Mouse (Mus musculus) stomach, embryonic 16.5 days (tissue): ENCODE data around the gene Pmm1. TPM values are rescaled to one million over a fixed set of nuclear protein-coding genes. Genes with fewer than 3 reads are reported as not detected.

Experiments used
- ATAC-seq: fragments of 200-750 bp; cut with Nextera tagmentation; 2 replicates; pipeline ENCODE4 v1.8.0; 2017; ENCODE audit warnings: moderate number of reproducible peaks, moderate TSS enrichment; ENCODE audit not compliant: insufficient read depth, low FRiP score
- H3K27ac ChIP-seq: fragments of 300-500 bp; sonication (generic); 2 replicates; pipeline ENCODE4 v1.5.1; 2014; ENCODE audit warnings: low read length
- H3K27me3 ChIP-seq: fragments of 300-500 bp; sonication (generic); 2 replicates; pipeline ENCODE4 v1.6.1; 2014; ENCODE audit warnings: low read length, control low read depth, mixed read lengths; ENCODE audit not compliant: control insufficient read depth, insufficient read depth
- H3K36me3 ChIP-seq: fragments of 300-500 bp; sonication (generic); 2 replicates; pipeline ENCODE4 v1.6.1; 2014; ENCODE audit warnings: low read length; ENCODE audit not compliant: control insufficient read depth, insufficient read depth
- H3K4me1 ChIP-seq: fragments of 300-500 bp; sonication (generic); 2 replicates; pipeline ENCODE4 v1.6.1; 2014; ENCODE audit warnings: low read length, control low read depth, mixed read lengths; ENCODE audit not compliant: control insufficient read depth, insufficient read depth
- H3K4me2 ChIP-seq: fragments of 300-500 bp; sonication (generic); 2 replicates; pipeline ENCODE4 v1.6.1; 2014; ENCODE audit warnings: low read depth, low read length, mixed read lengths
- H3K4me3 ChIP-seq: fragments of 300-500 bp; sonication (generic); replicated peaks from 2 replicates; pipeline ENCODE4 v1.5.1; 2014; ENCODE audit warnings: mild to moderate bottlenecking, low read length
- H3K9ac ChIP-seq: fragments of 300-500 bp; sonication (generic); 2 replicates; pipeline ENCODE4 v1.6.1; 2014; ENCODE audit warnings: low read length
- H3K9me3 ChIP-seq: fragments of 300-500 bp; sonication (generic); replicated peaks from 2 replicates; pipeline ENCODE4 v1.6.1; 2016; ENCODE audit warnings: low read length, control low read depth; ENCODE audit not compliant: control insufficient read depth
- WGBS: fragments of 180-500 bp; shearing (Covaris S2); extraction: QIAGEN DNeasy Blood & Tissue Kit; methylation state at CpG from one replicate; pipeline ENCODE4 v1.1.7; 2014; 5-methylcytosine and 5-hydroxymethylcytosine counted together
- polyA plus RNA-seq: library from polyadenylated mRNA; unstranded; fragments of >200 nt; fragmentation: Nextera tagmentation; extraction: Ambion mirVana; gene quantifications from 2 replicates; pipeline ENCODE4 v1.2.1, GENCODE M21; 2015

Gene Pmm1
- polyA plus RNA-seq, 1 experiment from 2014 or later = 31.5 TPM

DNA sequence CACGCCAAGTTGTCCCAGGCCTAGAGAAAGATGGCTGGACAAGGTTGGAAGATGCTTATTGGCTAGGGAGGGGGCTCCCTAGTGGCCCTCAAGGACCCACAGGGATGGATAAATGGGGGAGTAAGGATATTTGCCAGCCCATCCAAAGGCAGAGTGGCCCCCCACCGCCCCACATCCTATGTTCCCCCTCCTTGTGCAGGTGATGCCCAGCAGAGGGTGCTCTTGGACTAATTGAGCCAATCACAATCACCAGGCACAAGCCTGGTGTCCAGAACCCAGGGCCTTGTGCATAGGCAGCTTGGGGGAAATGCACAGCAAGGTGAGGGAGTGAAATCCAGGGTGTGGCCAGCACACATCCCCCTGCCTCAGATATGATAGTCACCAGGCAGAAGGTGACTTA, 22.5 kb downstream of the Pmm1 start:
- Histone ChIP-seq H3K4me2 (no peak overlapping the region), H3K9ac (peak overlapping the region; percentile 63), H3K36me3 (no peaks in the 10 kb centered on the region), H3K4me1 (peaks cover 22% of the 10 kb centered on the region), H3K27ac (no peak overlapping the region), H3K4me3 (peak overlapping the region; percentile 55), H3K27me3 (peaks cover 4% of the 10 kb centered on the region; the same call in 1 of the 2 replicates), H3K9me3 (no peaks in the 10 kb centered on the region)
- ATAC-seq = 0 out of 2 replicates have a peak, but pooled peaks have one; percentile 34
- 34% methylated on average over 2 of the region's 2 CpGs for WGBS

- WGBS = 8% methylated on average over 19 of the region's 19 CpGs
- peaks cover 28% of the 10 kb centered on the region for H3K4me1 ChIP-seq
- peak overlapping the region; percentile 53 for H3K4me2 ChIP-seq
- no peaks in the 10 kb centered on the region for H3K9me3 ChIP-seq
- no peaks in the 10 kb centered on the region for H3K36me3 ChIP-seq
- peaks cover 4% of the 10 kb centered on the region; the same call in 1 of the 2 replicates for H3K27me3 ChIP-seq
- peak; percentile 1; the same call in 1 of the 2 replicates for ATAC-seq
- H3K27ac ChIP-seq = peak overlapping the region; percentile 78
- peak overlapping the region; percentile 63 for H3K9ac ChIP-seq
- H3K4me3 ChIP-seq = peak overlapping the region; percentile 55
Measured at GRCm38 (mm10) chr15:81937098-81937972, 23.4 kb downstream of the Pmm1 start.

DNA sequence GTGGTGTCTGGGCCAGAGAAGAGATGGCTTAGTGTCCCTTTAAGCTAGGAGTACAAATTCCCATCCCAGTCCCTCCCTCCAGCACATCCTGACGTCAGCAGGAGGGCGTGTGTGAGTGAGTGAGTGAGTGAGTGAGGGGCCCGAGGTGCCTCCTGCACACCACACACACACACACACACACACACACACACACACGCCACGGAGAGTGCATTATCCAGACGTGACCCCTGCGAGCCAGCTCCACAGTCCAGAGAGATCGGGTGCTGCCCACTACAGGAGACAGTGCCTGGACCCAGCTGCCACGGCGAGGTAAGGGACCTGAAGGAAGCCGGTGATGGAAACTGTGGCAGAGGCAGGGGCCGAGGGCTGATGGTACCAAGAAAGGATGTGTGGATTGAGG, 24.1 kb downstream of the Pmm1 start, which contains the start of gene Csdc2:
Csdc2 (plus strand) TSS at position 81 of the 400 bp plus-strand sequence.
- peak within 1 kb of the TSS; percentile 53 for H3K4me2 ChIP-seq
- peak within 1 kb of the TSS; percentile 78 for H3K27ac ChIP-seq
- ATAC-seq = peak; percentile 68
- 2% methylated on average over 12 of the region's 12 CpGs for WGBS
- H3K4me3 ChIP-seq = peak within 1 kb of the TSS; percentile 55
- H3K36me3 ChIP-seq = no peaks in the 10 kb centered on the region
- peak within 1 kb of the TSS; percentile 63 for H3K9ac ChIP-seq
- no peaks in the 10 kb centered on the region for H3K9me3 ChIP-seq
- H3K27me3 ChIP-seq = peaks cover 4% of the 10 kb centered on the region; the same call in 1 of the 2 replicates
- peaks cover 28% of the 10 kb centered on the region for H3K4me1 ChIP-seq

DNA sequence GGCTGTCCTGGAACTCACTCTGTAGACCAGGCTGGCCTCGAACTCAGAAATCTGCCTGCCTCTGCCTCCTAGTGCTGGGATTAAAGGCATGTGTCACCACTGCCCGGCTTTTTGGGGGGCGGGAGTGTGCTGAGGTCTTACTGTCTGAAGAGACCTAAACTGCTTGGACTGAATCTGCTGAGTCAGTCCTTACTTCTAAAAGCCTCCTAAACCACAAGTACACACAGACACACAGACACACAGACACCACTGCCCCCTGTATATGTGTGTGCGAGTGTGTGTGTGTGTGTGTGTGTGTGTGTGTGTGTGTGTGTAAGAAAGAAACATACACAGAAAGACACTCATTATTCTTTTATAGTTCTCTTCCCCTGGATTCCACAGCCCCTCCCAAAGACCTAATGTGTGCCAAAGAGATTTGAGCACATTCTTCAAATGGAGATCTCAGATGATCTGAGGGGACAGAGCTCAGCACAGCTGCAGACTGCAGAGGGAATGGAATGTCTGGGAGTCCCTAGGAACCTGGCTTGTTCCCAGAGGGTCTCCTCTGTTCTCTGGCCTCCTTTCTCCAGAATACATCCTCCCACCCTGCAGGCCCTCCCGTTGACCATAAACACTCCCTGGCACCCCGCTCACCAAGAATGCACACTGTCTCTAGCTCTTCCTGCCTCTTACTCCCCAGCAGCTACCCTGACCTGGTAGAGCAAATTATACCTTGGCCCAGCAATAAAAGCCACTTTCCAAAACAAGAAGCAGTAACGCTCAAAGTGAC, 24.7 kb downstream of the Pmm1 start:
- Histone ChIP-seq H3K9me3 (no peaks in the 10 kb centered on the region), H3K27me3 (peaks cover 4% of the 10 kb centered on the region; the same call in 1 of the 2 replicates), H3K27ac (peak overlapping the region; percentile 78), H3K36me3 (no peaks in the 10 kb centered on the region), H3K9ac (peak overlapping the region; percentile 63), H3K4me1 (peaks cover 28% of the 10 kb centered on the region), H3K4me2 (peak overlapping the region; percentile 53), H3K4me3 (peak overlapping the region; percentile 55)
- WGBS = 44% methylated on average over 7 of the region's 7 CpGs
- peak; percentile 10; the same call in 1 of the 2 replicates for ATAC-seq

DNA sequence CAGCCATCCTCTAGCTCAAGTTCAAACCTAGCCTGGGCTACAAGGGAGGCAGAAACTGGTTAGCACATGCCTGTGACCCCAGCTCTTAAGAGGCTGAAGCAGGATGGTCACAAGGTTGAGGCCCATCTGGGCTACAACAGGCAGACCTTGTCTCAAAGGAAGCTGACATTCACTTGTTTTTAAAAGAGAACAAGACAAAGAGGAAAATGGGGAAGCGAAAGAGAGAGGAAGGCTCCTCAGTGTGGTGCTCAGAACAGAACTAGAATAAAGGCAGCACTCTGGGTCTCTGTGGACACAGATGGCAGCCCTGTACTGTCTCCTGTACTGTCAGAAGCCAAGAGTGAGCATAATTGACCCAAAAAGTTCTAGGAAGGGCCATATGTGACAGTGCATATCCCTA, 26.7 kb downstream of the Pmm1 start:
- H3K36me3 ChIP-seq = no peaks in the 10 kb centered on the region
- peaks cover 28% of the 10 kb centered on the region for H3K4me1 ChIP-seq
- H3K27ac ChIP-seq = no peak overlapping the region
- ATAC-seq = no peak
- H3K4me3 ChIP-seq = no peak overlapping the region
- H3K9ac ChIP-seq = no peak overlapping the region
- peaks cover 4% of the 10 kb centered on the region; the same call in 1 of the 2 replicates for H3K27me3 ChIP-seq
- WGBS = 97% methylated on average over 1 of the region's 1 CpGs
- H3K4me2 ChIP-seq = no peak overlapping the region
- no peaks in the 10 kb centered on the region for H3K9me3 ChIP-seq

DNA sequence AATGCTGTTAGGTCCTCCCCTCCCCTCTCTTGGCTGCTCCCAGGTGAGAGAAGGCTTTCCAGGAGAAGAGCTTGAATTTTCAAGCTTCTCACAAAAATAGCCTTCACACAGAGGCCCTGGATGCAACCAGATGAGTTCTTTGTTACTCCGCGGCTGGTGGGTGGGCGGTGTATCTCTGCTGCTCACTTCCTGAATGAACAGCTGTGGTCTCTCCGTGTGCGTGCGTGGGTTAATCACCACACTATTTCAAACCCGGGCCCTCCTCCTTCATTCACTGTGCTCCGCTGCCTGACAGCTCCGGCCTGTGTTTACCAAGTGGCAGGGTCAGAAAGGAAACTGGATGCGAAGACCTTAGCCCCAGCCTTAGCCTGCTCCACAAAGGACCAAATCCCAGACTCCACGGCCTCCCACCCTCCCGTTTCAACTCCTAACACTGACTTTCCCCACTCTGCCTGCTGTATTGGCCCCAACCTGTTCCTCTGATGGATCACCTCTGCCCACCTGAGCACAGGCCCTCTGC, 27.7 kb downstream of the Pmm1 start:
- H3K27ac ChIP-seq = peak overlapping the region; percentile 61; the same call in 1 of the 2 replicates

DNA sequence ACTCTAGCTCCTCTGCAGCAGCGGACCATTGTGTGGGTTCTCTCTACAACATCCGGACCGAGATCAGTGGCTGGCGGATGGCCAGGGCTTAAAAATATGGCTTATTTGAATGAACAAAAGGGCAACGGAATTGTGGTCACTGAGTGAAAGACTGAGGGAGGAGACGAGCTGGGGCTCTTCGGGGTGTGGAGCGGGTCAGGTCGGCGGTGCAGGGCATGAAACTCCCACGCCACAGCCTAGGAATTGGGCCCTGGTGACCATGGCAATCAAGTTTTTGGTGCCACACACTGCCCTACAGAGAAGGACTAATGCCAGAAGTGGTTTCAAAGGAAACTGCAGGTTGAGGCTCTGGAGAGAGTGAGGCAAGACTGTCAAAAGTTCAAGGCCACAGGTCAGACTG, 32.5 kb downstream of the Pmm1 start:
- H3K27ac ChIP-seq = no peak overlapping the region
- H3K4me2 ChIP-seq = no peak overlapping the region
- H3K4me3 ChIP-seq = no peak overlapping the region
- no peak overlapping the region for H3K9ac ChIP-seq
- H3K36me3 ChIP-seq = no peaks in the 10 kb centered on the region
- H3K27me3 ChIP-seq = no peaks in the 10 kb centered on the region
- H3K4me1 ChIP-seq = peaks cover 19% of the 10 kb centered on the region
- H3K9me3 ChIP-seq = no peaks in the 10 kb centered on the region
- ATAC-seq = no peak
- WGBS = 48% methylated on average over 11 of the region's 11 CpGs

More for the DNA sequence above, 27.7 kb downstream of the Pmm1 start:
- H3K36me3 ChIP-seq = no peaks in the 10 kb centered on the region
- peak; percentile 32; the same call in 1 of the 2 replicates for ATAC-seq
- H3K4me3 ChIP-seq = no peak overlapping the region
- H3K9ac ChIP-seq = peak overlapping the region; percentile 58
- H3K27me3 ChIP-seq = peaks cover 4% of the 10 kb centered on the region; the same call in 1 of the 2 replicates
- no peaks in the 10 kb centered on the region for H3K9me3 ChIP-seq
- 11% methylated on average over 12 of the region's 12 CpGs for WGBS
- peak overlapping the region; percentile 35 for H3K4me2 ChIP-seq
- peaks cover 28% of the 10 kb centered on the region for H3K4me1 ChIP-seq

DNA sequence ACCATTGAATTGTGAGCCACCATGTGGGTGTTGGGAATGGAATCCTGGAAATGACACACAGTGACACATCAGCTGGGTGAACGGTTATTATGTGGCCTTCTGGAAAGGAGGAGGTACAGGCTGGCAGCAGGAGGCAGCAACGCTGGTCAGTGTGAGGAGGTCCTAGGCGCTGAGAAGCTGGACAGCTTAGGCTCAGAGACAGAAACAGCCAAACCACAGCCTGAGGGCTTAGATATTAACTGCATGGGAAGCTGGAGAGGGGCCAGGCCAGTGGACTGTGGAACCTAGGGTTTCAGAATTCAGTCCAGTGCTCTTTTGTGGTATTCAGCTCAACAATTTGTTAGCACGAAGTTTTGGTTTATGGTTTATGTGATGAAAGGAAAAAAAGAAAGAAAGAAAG, 33.0 kb downstream of the Pmm1 start:
- Histone ChIP-seq H3K4me2 (no peak overlapping the region), H3K36me3 (no peaks in the 10 kb centered on the region), H3K4me3 (no peak overlapping the region), H3K9ac (no peak overlapping the region), H3K27me3 (no peaks in the 10 kb centered on the region), H3K9me3 (no peaks in the 10 kb centered on the region), H3K27ac (peak overlapping the region; percentile 42), H3K4me1 (peaks cover 14% of the 10 kb centered on the region)
- 45% methylated on average over 4 of the region's 4 CpGs for WGBS
- no peak for ATAC-seq
